Mouse (Mus musculus): ENCODE measurements around the gene Zfp507.

The Zfp507 gene

DNA sequence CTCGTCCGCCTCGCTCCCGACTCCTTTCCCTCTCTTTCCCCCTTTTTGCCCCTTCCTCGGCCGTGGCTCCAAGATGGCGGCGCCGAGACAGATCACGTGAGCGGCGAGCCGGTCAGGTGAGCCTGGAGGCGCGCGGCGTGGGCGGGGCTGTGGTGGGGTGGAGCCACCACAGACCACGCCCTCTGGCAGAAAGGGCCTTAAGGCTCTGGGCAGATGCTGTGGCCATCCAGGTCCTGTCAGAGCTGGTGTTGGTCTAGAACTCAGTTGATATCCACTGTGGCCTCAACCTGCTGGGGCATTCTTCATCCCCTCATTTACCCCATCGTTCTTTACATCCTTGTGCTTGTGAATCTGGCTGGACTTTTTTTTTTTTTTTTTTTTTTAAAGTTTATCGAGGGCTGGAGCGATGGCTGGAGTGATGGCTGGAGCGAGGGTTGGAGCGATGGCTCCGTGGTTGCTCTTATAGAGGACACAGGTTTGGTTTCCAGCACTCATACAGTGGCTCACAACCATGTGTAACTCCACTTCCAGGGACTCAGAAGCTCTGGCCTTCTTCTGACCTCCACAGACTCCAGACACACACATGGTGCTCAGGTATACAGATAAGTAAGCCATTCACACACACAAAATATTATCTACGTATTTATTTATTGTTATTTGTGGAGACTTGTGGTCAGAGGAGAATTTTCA is at the start of gene Zfp507:
Zfp507 (minus strand) TSS at position 98 of the 690 bp plus-strand sequence.
- peak; percentile 58 for DNase-seq (ENCODE audit: low read depth, low spot score)

DNA sequence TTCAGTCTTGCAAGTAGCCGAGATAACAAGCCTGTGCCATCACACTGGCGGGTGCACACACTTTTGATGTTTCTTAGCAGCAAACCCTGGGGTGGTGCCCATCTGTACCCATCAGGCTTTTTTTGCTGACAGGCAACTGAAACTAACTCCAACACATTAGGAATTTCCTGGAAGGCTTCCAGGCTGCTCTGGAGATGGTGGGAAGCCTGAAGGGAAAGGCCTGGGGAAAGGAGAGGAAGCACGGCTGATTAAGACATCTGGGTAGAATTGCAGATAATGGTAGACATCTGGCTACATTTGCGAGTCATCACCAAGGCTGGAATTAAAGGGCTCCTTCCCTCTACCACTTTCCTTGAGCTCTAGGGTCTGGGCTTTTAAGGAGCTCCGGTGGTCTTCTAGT is 47.6 kb upstream of the Zfp507 start:
- DNase-seq (ENCODE audit: low read depth, low spot score): no peak

DNA sequence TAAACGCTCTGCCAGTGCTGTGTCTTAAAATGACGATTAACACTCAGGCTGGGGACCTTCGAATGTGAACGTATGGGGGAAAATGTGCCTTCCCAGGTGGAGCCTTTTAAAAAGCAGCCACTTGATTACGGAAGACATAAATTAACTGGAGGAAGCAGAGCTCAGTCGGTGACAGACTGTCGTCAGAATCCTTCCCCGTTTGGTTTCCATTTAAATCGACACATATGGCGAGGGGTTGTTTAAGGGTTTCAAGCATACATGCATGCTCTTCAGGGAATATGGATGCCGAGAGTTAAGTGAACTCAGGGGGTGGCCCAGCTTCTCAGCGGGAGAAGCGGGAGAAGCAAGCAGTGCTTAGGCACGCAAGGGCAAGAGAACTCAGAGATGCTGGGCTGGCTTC is 45.7 kb upstream of the Zfp507 start:
- DNase-seq (ENCODE audit: low read depth, low spot score): no peak

DNA sequence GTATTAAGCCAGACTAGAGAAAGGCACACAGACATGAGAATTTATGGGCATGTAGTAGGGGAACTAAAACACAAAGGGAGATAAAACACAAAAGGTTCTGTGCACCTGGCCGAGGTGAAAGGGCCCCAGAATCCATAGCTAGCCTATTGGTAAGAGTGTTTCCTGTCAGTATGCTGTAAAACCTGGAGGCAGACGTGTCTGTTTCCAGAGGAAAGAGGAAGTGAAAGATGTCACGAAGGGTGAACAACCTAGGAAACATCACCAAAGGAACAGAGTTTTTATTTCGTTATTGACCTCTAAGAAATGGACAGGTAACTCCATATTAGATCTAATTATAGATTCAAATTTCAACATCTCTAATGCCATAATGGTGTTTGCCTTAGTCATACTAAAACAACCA is 37.7 kb upstream of the Zfp507 start:
- no peak for DNase-seq (ENCODE audit: low read depth, low spot score)

DNA sequence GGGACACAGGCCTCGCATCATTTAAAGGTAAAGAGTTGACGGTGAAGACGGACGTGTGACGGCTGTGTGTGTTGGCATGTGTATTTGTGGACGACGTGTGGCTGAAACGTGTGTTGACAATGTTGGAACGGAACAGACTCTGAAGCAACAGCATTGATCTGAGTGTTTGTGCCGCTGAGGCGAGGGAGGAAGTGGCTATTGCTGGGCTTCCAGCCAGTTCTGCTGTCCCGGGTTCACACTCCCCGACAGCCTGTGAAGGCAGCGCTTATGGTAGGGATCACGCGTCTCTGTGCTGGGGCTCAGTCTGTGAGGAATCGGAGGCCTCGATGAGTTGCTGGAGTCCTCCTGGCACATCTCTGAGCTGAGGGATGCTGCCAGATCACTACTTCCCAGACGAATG is 34.0 kb upstream of the Zfp507 start:
- no peak for DNase-seq (ENCODE audit: low read depth, low spot score)

DNA sequence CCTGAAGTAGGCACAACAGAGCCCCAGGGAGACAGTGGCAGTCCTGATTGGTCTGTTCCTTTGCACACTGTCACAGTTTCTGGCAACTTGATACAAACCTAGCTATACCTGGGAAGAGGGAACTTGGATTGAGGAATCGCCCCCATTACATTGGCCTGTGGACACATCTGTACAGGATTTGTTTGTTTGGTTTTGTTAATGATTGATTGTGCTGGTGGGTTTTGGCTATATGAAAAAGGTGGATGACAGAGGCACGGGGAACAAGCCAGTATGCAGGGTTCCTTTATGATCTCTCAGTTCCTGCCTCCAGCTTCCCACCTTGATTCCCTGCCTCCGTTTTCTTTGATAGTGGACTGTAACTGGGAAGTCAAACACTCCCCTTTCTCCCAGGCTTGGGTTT is 33.6 kb upstream of the Zfp507 start:
- no peak for DNase-seq (ENCODE audit: low read depth, low spot score)

DNA sequence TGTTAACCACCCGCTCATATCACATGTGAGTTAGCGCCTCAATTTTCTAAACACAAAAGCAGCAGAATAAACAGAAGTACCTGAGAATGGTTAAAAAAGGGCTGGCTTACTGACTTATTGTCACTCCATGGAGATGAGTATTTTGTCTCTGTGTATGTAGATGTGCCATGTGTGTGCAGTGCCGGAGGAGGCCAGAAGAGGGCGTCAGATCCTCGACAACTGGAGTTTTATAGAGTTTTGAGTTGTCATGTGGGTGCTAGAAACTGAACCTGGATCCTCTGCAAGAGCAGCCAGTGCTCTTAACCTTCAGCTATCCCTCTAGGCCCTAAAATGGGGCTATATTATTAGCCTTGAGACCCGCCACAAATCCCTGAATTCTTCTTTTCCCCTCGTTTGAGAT is 27.3 kb upstream of the Zfp507 start:
- DNase-seq (ENCODE audit: low read depth, low spot score): no peak

DNA sequence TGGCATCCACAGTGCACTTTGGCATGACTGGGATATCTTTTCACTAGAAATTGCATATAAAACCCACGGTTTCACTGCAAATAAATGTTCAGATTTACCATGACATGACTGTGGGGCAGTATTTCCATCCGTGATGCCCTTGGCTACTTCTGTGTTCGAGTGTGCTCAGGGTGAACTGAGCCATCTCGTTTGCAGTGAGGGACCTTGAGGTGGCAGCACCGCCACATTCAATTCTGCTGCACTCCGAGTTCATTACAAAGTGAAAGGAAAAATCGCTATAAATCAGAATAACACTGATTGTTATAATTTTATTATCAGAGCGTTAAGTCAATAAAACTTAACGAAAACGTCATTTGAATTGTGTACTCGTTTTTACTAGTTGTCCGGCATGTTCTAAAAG is 21.1 kb upstream of the Zfp507 start:
- DNase-seq (ENCODE audit: low read depth, low spot score): no peak

DNA sequence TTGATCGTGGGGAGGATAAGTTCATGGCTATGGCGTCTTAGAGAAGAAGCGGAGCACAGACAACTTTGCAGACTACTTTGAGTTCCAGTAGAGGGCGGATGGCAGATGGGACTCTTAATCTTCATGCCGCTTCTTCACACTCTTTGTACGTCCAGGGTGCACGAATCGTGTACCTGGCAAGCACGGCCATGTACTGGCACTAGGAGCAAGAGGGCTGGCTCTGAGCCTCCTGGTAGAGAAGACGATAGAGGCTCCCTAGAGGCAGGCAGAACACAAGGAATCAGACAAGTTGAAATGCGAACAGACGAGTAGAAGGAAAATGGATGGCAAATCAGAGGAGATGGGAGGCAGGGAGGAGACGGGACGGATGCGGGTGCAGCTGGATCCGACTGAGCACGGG is 19.5 kb upstream of the Zfp507 start:
- no peak for DNase-seq (ENCODE audit: low read depth, low spot score)

DNA sequence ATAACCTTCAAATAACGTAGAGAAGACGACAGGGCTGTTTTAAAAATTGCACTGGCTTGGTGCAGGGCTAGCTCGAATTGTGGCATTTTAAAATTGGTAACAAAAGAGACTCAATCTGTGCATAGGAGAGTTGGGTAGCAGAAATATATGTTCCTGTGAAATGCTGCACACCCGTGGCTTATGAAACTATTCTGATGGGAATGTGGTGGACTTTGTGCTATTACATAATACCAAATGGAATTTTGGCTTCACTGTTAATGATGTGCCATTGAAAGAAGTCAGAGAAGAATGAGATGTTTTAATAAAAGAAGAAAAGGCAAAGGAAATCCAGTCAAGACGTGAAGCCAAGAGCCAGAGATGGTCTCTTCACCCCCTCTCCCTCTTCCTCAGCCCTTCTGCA is 18.6 kb upstream of the Zfp507 start:
- DNase-seq (ENCODE audit: low read depth, low spot score): no peak

DNA sequence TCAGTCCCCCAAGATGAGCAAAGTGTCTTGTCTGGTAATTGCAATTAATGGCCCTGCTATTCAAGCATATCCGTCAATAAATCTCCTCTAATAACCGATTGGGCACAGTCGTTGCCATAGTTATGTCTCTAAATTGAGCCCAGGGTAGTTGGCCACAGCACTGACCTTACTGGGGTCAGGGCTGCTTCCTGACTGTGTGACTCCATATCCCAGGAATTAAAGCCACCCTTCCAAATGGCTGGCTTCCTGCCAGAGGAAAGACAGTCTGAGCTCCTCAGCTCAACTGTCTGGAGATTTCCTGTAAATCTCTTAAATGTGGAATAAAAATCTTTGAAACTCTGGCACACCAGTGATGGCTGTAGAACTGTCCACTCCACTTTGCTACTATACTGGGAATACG is 16.7 kb upstream of the Zfp507 start:
- no peak for DNase-seq (ENCODE audit: low read depth, low spot score)

DNA sequence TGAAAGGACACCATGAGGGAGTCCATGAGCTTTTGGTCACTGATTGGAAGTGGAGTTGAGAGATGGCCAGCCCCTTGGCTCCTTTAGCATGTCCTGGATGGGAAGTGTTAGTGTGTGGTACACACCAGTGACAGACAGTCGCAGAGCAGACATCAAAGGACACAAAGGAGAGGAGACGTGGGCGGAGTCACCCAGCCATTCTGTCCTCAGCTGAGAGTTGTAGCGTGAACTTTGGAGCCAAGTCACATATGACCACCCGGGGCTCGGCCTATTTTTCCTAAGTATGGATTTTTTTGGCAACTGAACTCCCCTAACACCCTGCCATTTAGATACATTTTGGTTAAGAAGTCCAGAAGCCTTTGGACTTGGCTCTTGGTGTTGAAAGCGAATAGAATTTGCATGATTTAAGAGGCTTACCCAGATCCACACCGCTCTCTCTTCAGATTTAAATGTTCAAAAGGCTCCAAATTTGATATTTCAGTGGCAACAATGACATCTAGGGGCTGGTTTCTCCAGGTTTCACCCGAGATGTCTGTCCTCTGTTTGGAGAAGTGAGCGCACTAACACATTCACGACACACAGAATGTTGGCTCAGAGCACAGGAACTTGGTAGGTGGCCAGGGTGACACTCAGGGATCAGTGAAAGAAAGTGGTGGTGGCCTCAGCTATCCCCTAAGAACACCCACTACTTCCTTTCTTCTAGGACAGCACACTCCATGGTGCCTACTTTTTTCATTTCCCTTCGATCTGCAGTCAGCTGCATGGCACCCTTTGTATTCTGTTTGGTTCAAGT is 12.2 kb upstream of the Zfp507 start:
- no peak for DNase-seq (ENCODE audit: low read depth, low spot score)

DNA sequence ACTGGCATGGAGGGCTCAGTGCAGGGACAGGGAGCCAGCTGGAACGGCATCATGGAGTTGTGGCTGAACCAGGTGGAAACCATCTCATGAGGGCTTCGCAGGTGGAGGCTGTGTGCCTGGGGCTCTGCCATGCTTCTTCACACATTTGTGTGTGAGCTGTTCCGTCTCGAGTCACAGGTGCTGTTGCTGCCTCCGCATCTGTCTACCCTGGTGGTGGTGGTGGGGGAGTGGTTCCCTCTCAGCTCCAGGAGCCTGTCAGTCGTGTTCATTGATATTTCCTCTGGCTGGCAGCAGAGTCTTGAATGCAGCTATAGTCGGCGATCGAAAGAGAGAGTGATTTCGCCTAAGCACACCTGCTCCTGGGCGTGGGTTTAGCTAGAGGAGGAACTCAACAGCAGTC is 10.5 kb upstream of the Zfp507 start:
- DNase-seq (ENCODE audit: low read depth, low spot score): no peak

DNA sequence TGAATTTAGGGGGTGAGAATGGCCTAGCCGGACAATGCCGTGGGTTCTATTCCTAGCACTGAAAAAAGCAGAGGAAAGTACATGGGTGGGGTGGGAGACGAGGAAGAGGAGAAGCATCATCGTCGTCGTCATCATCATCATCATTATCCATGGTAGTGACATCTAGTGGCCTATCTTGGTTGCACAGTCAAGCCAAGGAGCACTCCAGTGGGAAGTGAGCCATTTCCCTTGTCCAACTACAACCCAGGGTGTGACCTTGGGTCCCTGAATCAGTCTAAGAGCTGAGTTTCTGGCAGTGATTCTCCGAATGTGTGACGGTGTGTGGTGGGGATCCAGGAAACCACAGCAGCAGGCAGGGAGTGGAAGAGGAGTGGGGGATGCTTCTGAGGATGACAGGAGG is 7.9 kb upstream of the Zfp507 start:
- no peak for DNase-seq (ENCODE audit: low read depth, low spot score)

DNA sequence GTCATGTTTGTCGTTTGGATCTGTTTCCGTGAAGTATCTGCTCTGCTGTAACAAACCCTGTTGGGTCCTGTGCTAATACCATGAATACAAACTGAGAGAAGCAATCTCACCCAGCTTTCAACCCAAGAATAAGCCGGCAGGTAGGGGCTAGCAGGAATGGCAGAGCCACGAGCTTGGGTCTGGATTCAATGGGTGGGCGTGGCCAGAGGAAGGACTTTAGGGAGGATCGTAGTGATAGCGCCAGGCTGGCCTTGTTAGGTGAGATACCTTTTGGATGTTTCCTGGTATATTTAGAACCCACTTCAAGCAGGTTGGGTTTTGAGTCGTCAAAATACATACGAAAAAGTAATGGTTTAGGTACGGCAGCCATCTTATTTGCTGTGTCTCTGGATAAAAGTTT is 1.4 kb upstream of the Zfp507 start:
- DNase-seq (ENCODE audit: low read depth, low spot score): no peak

DNA sequence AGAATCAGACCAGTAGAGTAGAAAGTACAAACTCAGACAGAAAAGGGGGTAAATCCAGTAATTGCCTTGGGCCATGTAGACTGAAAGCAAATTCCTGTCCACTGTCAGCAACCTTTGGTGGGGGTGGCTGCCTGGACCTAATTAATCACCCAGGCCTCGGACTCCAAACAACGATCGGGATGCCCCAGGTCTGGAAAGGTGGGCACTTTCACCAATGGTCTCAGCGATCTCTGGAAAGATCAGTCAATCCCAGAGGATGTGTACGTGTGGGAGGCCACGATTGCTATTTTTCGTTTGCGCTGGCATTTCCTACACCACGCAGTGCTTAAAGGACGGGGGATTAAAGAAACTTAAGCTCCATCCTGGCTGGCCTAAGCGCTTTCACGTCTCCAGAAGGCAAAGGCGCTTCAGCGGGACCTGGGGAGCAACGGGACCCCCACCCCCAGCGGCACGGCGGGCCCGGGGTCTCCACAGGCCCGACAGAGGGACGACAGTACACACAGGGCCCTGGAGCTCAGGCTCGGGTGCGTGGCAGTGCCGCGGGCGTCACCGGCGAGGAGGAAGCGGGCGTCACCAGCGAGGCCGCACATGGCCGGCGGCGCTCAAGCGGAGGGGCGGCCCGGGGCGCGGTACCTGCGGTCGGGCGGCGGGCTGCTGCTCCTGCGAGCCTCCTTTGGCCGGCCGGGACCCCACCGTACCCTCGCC is 450 bp downstream of the Zfp507 start:
- no peak for DNase-seq (ENCODE audit: low read depth, low spot score)

DNA sequence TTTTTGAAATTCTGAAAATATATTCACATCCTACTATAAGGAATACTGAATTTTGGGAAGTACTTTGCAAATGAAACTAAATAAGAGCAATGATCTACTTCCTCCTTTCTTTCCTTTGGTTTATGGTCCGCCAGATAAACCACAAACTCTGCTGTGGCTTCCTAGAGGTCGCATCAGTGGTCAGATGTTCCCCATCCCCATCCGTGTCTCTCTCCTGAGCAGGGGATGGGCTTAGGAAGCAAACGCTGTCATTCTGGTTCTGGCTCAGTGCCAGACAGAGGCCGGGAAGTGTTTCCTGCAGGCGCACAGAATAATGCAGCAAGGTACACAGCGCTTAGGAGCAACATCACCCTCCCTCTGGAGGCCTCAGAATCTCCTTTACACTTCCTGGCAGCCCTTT is 6.7 kb downstream of the Zfp507 start:
- no peak for DNase-seq (ENCODE audit: low read depth, low spot score)

DNA sequence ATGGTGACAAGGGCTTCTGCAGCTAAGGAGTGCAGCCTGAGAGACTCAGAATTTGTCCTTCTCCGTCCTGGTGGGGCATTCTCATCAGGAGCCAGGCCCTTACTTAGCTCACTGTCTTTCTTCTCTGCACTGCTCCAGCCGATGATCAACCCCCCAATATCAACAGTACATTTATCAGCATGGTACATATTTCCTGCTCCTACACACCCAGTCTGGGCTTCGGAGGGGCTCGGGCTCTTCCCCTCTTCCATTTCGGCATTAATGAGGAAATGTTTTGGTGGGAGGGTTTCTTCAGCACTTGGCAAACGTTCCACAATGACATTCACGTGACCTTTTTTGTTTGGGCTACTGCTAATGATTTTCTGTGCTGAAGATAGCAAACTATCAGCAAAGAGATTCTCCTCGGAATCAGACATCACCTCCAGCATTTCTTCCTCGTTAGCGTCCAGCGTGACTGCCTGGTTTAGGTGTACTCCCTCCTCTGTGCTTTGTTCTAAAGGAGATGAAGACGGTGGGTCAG is 8.6 kb downstream of the Zfp507 start:
- no peak for DNase-seq (ENCODE audit: low read depth, low spot score)

DNA sequence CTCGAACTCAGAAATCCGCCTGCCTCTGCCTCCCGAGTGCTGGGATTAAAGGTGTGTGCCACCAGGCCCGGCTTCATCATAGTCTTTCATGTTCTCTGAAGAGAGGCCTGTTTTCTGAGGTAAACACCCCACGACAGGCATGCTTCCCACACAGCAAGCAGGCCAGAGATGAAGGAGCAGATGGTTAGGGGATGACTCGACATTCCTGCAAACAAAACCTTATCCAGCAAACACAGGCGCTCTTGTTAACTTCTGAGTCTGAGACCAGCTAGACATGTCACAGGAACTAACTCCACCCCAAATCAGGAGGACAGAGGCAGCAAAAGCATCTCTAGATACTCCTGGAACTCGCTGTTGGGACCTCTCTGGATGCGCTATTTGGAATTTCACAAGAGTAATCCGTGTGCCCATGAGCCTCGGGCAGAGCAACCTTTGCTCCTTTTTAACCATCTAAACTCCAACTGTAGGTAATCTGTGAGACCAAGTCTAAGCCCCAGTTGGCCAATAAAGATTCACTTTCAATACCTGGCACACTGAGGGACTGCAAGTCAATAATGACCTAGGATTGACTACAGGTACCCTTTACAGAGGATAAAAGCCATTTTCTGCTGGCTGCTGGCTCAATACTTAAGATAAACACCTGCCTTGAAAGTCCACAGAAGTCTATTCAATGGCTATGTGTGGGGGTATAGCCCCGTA is 10.5 kb downstream of the Zfp507 start:
- DNase-seq (ENCODE audit: low read depth, low spot score): no peak

DNA sequence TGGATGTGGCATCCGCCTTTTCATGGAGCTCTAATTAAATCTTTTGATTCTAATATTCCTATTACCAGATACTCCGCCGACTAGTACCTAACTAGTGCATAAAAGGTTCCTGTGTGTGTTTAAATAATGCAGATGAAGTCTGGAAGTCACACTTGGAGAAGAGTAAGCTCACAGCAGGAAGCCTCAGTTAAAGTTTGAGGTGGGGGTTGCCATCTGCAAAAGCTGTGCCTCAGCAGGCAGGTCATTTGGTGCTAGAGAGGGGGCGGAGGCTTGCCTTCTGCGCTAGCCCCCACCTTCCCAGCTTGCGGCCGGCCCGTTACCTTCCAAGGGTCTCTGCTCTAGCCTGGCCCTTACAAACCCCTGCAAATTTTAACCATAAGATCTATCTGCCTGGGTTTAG is 11.9 kb downstream of the Zfp507 start:
- no peak for DNase-seq (ENCODE audit: low read depth, low spot score)

DNA sequence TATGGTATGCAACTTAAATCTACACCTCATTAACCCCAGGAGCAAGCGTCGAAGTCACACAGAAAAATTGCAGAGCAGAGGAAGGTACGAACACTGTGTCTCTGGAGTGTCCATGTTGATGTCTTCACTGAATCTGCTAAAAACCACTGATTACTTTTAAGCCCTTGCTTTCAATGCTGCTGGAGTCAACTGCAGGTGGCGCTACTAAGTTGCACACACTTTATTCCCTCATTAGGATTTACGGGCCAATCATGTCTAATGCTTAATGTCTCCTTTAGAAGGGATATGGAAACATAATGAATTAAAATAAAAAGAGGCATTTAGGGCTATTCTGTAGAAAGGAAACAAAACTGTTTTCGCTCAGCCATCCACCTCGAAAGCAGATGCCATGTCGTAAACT is 12.6 kb downstream of the Zfp507 start:
- no peak for DNase-seq (ENCODE audit: low read depth, low spot score)

DNA sequence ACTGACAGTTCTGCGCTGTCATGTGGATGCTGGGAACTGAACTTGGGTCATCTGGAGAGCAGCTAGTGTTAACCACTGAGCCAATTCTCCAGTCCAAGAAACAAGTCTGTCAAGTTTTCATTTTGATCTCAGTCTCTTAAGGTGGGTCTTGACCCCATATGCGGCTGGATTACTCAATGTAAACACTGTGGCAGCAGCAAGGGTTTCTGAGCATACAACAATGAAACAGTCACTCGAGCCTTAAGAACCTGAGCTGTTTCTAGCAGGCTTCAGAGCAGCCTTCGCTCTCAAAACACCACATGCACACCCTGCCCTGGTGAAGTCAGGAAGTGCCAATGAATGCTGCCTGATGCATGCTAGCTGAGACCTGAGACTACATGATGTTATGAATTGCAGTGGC is 17.2 kb downstream of the Zfp507 start:
- DNase-seq (ENCODE audit: low read depth, low spot score): no peak

All from WW6 (cell line).